Mouse (Mus musculus) G1E-ER4 (cell line): ENCODE data around the gene Sema3f. TPM values are rescaled to one million over a fixed set of nuclear protein-coding genes. Genes with fewer than 3 reads are reported as not detected.

Source experiments
- GATA1 ChIP-seq: IDR thresholded peaks from one replicate; pipeline ENCODE4 v1.8.0; 2012; ENCODE audit warnings: low read length, inconsistent platforms
- polyA plus RNA-seq: library from polyadenylated mRNA; stranded (reverse); fragments of >175 nt; gene quantifications from 2 replicates; pipeline ENCODE4 v1.2.3, GENCODE M21; 2012

Sema3f gene
- polyA plus RNA-seq, 1 experiment = 0.05 TPM

GRCm38 (mm10) chr9:107682405-107682804, 27.9 kb downstream of the Sema3f start:
- TF ChIP-seq GATA1 = no peak

GRCm38 (mm10) chr9:107679501-107679900, 30.8 kb downstream of the Sema3f start, which contains the start of gene Gnat1:
Gnat1 (minus strand) TSS chr9:107679712.
- no peak for TF ChIP-seq GATA1

GRCm38 (mm10) chr9:107678861-107679260, 31.4 kb downstream of the Sema3f start:
- no peak for TF ChIP-seq GATA1

- TF ChIP-seq GATA1 = no peak
These were observed 33.0 kb downstream of the Sema3f start for GRCm38 (mm10) chr9:107677091-107677784.

- TF ChIP-seq GATA1 = no peak
These were observed 34.0 kb downstream of the Sema3f start for GRCm38 (mm10) chr9:107676302-107676701.

- TF ChIP-seq GATA1 = no peak
These were observed 34.5 kb downstream of the Sema3f start for GRCm38 (mm10) chr9:107675671-107676301.

GRCm38 (mm10) chr9:107674609-107675429, 35.5 kb downstream of the Sema3f start:
- TF ChIP-seq GATA1 = no peak

GRCm38 (mm10) chr9:107670259-107670658, 40.0 kb downstream of the Sema3f start:
- TF ChIP-seq GATA1 = no peak

GRCm38 (mm10) chr9:107669480-107669945, 40.8 kb downstream of the Sema3f start, which contains the start of gene Slc38a3:
Slc38a3 (minus strand) TSS chr9:107669530.
- TF ChIP-seq GATA1 = no peak

- TF ChIP-seq GATA1 = no peak
These were observed 41.4 kb downstream of the Sema3f start for GRCm38 (mm10) chr9:107668916-107669315.

GRCm38 (mm10) chr9:107668011-107668410, 42.3 kb downstream of the Sema3f start:
- TF ChIP-seq GATA1 = no peak

GRCm38 (mm10) chr9:107667219-107667618, 43.1 kb downstream of the Sema3f start:
- TF ChIP-seq GATA1 = no peak

GRCm38 (mm10) chr9:107666751-107667205, 43.5 kb downstream of the Sema3f start:
- TF ChIP-seq GATA1 = no peak

GRCm38 (mm10) chr9:107665308-107665707, 45.0 kb downstream of the Sema3f start:
- no peak for TF ChIP-seq GATA1

- TF ChIP-seq GATA1 = no peak
These were observed 46.8 kb downstream of the Sema3f start for GRCm38 (mm10) chr9:107663525-107663924.

- no peak for TF ChIP-seq GATA1
These were observed 47.9 kb downstream of the Sema3f start for GRCm38 (mm10) chr9:107662342-107662741.
